Mouse (Mus musculus): ENCODE measurements around the gene Sorcs1. TPM values are rescaled to one million over a fixed set of nuclear protein-coding genes. Genes with fewer than 3 reads are reported as not detected.
A peak's percentile ranks its signal among the peaks of the same experiment; 100 is the strongest.

Gene Sorcs1
- total RNA-seq, 2 experiments from 2014 or later = 37.8 to 41.2 TPM

GRCm38 (mm10) chr19:50185769-50186715, 492.4 kb downstream of the Sorcs1 start:
- DNase-seq (ENCODE audit: extremely low spot score in 1 of 2, low spot score in 2 of 2) = no peak
- Histone ChIP-seq H3K27ac (no peak overlapping the region), H3K4me3 (no peak overlapping the region)
- no peak for TF ChIP-seq CTCF (IDR thresholded peaks at IDR 0.05)
- intact Hi-C loops (cut with DNase I) = loop anchor here (5.0 kb wide), 1 partner anchor 1016 kb away; no protein-coding TSS in a partner anchor

GRCm38 (mm10) chr19:50184901-50185623, 493.4 kb downstream of the Sorcs1 start:
- no peak overlapping the region for H3K4me3 ChIP-seq
- DNase-seq (ENCODE audit: extremely low spot score in 1 of 2, low spot score in 2 of 2) = peak; percentile 56 to 68
- no peak overlapping the region for H3K27ac ChIP-seq
- intact Hi-C loops (cut with DNase I) = loop anchor here (5.0 kb wide), 1 partner anchor 1017 kb away; no protein-coding TSS in a partner anchor
- peak; percentile 82 for TF ChIP-seq CTCF (IDR thresholded peaks at IDR 0.05)

DNA sequence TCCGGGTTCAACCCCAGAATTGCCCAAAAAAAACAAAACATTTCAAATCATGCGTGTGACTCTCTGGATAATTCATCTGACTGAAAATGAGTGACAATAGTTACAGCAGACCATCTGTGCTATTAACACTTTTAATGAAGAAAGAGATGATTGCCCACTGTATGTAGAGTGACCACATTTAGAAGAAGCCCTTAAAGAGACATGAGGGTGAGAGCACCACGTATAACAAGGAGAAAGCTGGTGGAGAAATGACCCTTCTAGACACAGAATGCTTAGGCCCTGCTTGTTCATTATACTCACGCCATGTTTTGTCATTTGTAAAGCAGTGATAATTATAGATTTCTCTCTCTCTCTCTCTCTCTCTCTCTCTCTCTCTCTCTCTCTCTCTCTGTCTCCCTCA, 499.6 kb downstream of the Sorcs1 start:
- TF ChIP-seq CTCF (IDR thresholded peaks at IDR 0.05) = no peak
- Histone ChIP-seq H3K4me3 (no peak overlapping the region), H3K27ac (no peak overlapping the region)
- intact Hi-C loops (cut with DNase I) = no loop called here
- no peak for DNase-seq (ENCODE audit: extremely low spot score in 1 of 2, low spot score in 2 of 2)

DNA sequence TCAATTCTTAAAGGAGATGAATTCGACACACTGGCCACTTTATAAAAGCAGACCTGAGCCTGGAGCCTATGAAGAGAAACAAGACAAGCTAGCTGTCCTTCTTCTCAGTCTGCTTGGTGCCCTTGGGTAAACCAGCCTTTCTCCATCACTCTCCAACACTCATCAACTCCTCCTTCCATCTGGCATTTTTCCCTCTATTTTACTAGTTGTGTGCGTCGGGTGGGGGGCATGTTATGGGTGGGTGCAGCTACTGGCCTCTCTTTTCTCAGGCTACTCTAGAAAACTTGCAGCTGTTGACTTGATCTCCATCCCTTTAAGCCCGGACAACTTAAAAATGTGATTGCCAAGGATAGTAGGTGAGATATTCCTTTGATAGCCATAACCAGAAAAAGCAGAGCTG, 500.3 kb downstream of the Sorcs1 start:
- no peak overlapping the region for H3K4me3 ChIP-seq
- no peak for TF ChIP-seq CTCF (IDR thresholded peaks at IDR 0.05)
- no peak for DNase-seq (ENCODE audit: extremely low spot score in 1 of 2, low spot score in 2 of 2)
- H3K27ac ChIP-seq = no peak overlapping the region
- intact Hi-C loops (cut with DNase I) = no loop called here

- peak in 1 of 2 experiments; percentile 22 for DNase-seq (ENCODE audit: extremely low spot score in 1 of 2, low spot score in 2 of 2)
- TF ChIP-seq CTCF (IDR thresholded peaks at IDR 0.05) = peak; percentile 53
- intact Hi-C loops (cut with DNase I) = no loop called here
- H3K4me3 ChIP-seq = no peak overlapping the region
- H3K27ac ChIP-seq = no peak overlapping the region
Measured at GRCm38 (mm10) chr19:50171849-50172248, 506.6 kb downstream of the Sorcs1 start.

DNA sequence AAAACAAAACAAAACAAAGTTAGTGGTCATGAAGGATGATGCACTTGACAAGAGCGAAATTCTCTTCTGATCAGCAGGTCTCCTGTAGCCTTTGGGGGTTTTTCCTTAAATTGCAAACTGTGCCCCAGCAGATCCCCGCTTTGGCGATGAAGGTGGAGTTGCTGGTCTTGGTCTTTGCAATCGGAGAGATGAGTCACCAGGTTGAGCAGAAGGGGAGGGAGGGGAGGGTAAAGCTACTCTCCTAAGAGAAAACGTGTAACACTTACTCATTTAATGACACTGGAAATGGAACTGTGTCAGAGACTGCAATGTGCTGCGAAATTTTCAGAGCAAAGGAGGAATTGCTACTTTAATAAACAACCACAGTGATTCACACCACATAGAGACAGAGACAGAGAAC, 527.3 kb downstream of the Sorcs1 start:
- DNase-seq (ENCODE audit: extremely low spot score in 1 of 2, low spot score in 2 of 2) = no peak
- no peak overlapping the region for H3K27ac ChIP-seq
- intact Hi-C loops (cut with DNase I) = no loop called here
- H3K4me3 ChIP-seq = no peak overlapping the region
- no peak for TF ChIP-seq CTCF (IDR thresholded peaks at IDR 0.05)

DNA sequence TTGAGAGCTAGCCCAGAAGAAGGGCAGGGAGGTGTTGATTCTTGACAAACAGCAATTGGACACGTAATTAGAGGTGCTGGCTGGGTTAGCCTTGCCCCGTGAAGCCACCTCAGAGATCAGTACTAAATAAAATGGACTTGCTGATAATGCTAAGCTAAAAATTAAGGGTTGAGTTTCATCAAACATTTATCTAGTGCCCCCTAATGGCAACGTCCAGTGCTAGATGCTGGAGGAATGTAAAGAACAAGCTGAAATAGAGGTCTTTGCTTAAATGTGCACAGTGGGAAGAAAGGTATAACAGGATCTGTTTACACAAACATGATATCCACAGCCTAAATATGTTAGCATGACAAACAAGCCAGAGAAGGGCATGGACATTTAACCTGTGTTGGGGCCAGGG, 532.5 kb downstream of the Sorcs1 start:
- TF ChIP-seq CTCF (IDR thresholded peaks at IDR 0.05) = peak; percentile 45
- DNase-seq (ENCODE audit: extremely low spot score in 1 of 2, low spot score in 2 of 2) = no peak

GRCm38 (mm10) chr19:50141853-50142252, 536.6 kb downstream of the Sorcs1 start:
- no peak for TF ChIP-seq CTCF (IDR thresholded peaks at IDR 0.05)
- H3K27ac ChIP-seq = no peak overlapping the region
- intact Hi-C loops (cut with DNase I) = loop anchor here (10.0 kb wide), 1 partner anchor 607 kb away; no protein-coding TSS in a partner anchor
- DNase-seq (ENCODE audit: extremely low spot score in 1 of 2, low spot score in 2 of 2) = peak in 1 of 2 experiments; percentile 13
- no peak overlapping the region for H3K4me3 ChIP-seq

More for the DNA sequence above, 532.5 kb downstream of the Sorcs1 start:
- Histone ChIP-seq H3K4me3 (no peak overlapping the region), H3K27ac (no peak overlapping the region)
- intact Hi-C loops (cut with DNase I) = loop anchor here (10.0 kb wide), 1 partner anchor 611 kb away; no protein-coding TSS in a partner anchor

GRCm38 (mm10) chr19:50134656-50135055, 543.8 kb downstream of the Sorcs1 start:
- no peak for TF ChIP-seq CTCF (IDR thresholded peaks at IDR 0.05)
- Histone ChIP-seq H3K27ac (no peak overlapping the region), H3K4me3 (no peak overlapping the region)
- DNase-seq (ENCODE audit: extremely low spot score in 1 of 2, low spot score in 2 of 2) = no peak
- intact Hi-C loops (cut with DNase I) = no loop called here

- no peak for TF ChIP-seq CTCF (IDR thresholded peaks at IDR 0.05)
- intact Hi-C loops (cut with DNase I) = no loop called here
- Histone ChIP-seq H3K27ac (no peak overlapping the region), H3K4me3 (no peak overlapping the region)
- no peak for DNase-seq (ENCODE audit: extremely low spot score in 1 of 2, low spot score in 2 of 2)
Measured at GRCm38 (mm10) chr19:50105842-50106585, 572.4 kb downstream of the Sorcs1 start.

Small RNA genes within 50 kb of the gene (microRNA-seq; reads per million reads assigned to microRNA genes)
- 0 reads per million in 2 experiments for gene Gm27749
